Mouse (Mus musculus) urinary bladder, postnatal 4 days (tissue): ENCODE results near the gene Snx29.
"Not testable (repeated sequence)": the region's sequence is repeated elsewhere in the genome, so short reads cannot be mapped to it uniquely, and the experiment has no call there.

ENCODE experiments used
- DNase-seq, 2 experiments: peaks; one replicate each; pipeline ENCODE4 v3.0.0; 2021 to 2022; ENCODE audit warnings: low spot score in 2 of 2

Snx29 gene

DNA sequence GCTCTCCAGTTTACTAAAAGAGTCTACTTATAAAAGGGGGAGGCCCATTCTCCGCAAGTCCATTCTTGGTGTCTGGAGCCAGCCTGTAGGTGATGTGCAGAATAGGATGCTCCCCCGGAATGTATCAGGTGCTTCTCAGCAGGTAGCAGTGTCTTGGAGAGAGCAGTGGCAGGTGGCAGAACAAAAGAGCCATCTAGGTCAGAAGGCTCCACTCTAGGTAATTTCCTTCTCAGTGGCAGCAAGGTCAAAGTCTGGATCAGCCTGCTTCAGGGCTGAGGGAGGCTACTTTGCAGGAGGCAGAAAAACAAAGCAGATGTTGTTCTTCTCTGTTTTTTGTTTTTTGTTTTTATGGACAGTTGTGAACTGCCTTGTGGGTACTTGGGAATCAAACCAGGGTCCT lies 37.9 kb downstream of the Snx29 start:
- DNase-seq: not testable (repeated sequence)

- DNase-seq: no peak
Observed at GRCm38 (mm10) chr16:11365626-11366025, 42.9 kb downstream of the Snx29 start.

- DNase-seq: no peak
Observed at GRCm38 (mm10) chr16:11366851-11367250, 44.1 kb downstream of the Snx29 start.

GRCm38 (mm10) chr16:11368412-11368811 lies 45.7 kb downstream of the Snx29 start:
- no peak for DNase-seq

- DNase-seq: no peak
Observed at GRCm38 (mm10) chr16:11369162-11369561, 46.5 kb downstream of the Snx29 start.

- no peak for DNase-seq
Observed at GRCm38 (mm10) chr16:11369642-11370041, 46.9 kb downstream of the Snx29 start.

DNA sequence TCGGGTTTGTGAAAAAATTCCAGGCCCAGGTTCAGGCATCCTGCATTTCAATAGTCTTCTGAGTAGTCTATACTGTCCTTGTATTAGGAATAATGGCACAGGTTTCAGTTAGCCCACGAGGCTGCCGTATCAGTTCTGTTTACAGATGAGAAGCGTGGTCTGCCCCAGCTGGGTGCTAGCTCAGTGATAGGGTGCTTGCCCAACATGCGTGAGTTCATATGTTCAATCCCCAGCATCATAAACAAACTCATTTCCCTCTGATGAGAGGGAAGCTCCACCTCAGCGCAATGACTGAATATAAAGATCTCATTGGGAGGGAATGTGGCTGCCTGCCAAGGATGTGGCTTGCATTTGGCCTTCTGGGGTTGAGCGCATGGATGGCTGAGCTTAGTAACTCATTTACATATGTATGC lies 47.4 kb downstream of the Snx29 start:
- peak; percentile 36 to 69 for DNase-seq

- DNase-seq: no peak
Observed at GRCm38 (mm10) chr16:11379264-11379663, 56.6 kb downstream of the Snx29 start.

DNA sequence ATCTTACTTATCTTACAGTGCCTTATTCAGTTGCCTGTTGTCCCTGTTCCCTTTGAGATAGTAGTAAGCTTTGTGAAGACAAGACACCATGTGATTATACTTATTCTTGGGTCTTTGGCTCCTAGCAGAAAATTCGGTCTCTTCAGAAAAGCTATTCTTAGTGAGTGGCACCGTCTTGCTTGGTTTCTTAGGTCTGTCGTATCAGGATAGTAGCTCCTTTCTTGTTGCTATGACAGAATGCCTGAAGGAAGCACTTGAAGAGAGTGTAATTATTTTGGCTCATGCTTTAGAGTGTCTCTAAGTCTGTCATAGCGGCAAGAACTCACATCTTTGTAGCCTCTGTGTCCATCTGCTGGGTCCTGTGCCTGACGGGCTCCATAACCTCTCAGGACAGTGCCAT lies 57.3 kb downstream of the Snx29 start:
- DNase-seq: no peak

DNA sequence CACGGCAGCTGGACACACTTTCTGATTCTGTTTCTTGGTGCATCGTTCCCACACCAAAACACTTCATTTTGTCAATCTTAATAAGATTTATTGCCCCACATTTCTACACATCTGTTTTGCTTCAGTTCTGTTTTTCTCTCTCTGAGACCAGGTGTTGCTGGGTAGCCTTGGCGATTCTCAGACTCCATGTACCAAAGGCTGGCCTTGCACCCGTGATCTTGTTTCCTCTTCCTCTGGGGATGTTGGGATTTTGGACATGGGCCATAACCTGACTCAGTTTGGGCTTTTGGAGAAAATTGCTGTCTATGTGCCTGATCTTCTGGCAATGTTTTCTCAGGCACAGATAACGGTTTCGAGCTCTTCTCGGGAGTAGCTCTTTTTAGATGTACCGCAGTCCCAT lies 58.2 kb downstream of the Snx29 start:
- DNase-seq: no peak

DNA sequence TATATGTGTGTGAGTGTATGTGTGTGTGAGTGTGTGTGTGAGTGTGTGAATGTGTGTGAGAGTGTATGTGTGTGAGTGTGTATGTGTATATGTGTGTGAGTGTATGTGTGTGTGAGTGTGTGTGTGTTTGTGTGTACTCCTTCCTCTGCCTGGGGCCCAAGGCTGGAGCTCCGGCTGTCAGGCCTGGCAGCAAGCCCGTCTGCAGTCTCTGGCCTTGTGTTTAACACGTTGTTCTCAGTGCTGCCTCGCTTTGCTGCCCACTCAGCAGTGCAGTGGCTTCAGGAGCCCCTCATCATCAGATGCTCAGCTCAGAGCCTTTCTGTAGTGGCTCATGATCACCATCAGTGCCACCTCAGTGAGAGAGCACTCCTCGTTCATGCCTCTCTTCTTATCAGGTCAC lies 61.7 kb downstream of the Snx29 start:
- DNase-seq: peak in 1 of 2 experiments; percentile 30

DNA sequence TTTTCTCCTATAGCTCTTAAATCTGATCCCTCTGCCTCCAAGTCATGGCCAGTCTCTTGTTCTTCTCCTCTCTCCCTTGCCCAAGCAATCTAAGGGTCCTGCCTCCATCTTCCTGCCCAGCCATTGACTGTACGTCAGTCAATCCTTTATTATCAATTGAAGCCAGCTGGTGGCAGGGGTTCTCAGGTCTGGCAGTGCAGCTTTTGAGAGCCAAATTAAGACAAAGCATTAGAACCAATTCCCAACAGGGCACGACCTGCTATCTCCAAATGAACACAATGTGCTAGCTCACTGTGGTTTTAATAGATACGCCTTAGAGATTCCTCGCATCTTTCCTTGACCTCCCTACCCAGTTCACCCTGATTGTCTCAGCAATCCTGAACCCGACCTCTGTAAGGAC lies 62.4 kb downstream of the Snx29 start:
- no peak for DNase-seq

DNA sequence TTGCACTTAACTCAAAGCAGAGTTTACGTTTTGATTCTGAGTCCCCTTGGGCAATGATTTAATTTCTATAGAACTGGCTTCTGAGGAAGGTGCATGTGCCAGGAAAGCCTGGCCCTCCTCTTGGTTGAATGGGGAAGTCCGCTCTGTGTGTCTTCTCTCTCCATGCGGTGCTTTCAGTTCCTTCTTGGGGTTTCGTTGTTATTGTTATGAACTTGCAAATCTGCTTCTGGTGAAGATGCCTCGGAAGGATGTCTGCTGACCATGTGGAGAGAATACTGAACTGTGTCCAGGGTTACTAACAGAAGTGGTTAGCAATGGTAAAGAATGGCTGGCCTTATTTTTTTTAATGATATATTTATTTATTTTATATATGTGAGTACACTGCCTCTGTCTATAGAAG lies 63.1 kb downstream of the Snx29 start:
- no peak for DNase-seq

GRCm38 (mm10) chr16:11386221-11386620 lies 63.5 kb downstream of the Snx29 start:
- no peak for DNase-seq

DNA sequence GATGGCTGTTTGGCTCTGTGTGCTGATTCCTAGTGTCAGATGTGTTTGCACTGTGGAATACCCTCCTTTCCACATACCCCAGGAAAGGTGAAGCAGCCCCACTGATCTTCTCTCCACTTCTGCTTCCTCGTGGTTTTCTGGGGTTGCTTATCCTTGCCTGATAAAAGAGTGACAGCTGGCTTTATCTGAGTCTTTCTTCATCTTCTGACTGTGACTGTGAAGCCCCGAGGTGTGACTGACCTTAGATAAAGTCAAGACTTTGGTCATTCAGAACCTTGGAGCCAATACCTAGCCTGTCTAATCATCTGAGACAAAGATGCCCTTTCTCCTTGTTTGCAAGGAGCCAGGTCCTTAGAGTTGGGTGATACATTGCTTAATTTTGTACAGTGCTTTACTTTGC lies 65.4 kb downstream of the Snx29 start:
- DNase-seq: no peak

DNA sequence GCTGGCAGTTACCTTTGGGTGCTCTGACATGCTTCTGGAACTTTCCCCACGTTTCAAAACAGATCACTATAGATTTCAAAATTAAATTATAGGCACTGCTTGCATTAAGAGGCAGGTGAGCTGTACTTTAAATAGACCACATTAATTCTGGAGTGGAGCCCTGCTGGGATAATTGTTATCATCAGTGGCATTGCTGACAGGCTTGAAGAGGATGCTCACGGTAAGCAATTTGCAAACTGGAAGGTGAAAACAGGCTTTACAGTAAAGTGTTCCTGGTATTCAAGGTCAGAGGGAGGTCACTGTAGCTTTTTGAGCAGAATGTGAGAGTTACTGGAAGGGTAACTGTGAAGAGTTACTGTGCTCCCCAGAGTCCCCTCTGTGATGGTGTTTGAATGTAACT lies 66.6 kb downstream of the Snx29 start:
- DNase-seq: no peak

DNA sequence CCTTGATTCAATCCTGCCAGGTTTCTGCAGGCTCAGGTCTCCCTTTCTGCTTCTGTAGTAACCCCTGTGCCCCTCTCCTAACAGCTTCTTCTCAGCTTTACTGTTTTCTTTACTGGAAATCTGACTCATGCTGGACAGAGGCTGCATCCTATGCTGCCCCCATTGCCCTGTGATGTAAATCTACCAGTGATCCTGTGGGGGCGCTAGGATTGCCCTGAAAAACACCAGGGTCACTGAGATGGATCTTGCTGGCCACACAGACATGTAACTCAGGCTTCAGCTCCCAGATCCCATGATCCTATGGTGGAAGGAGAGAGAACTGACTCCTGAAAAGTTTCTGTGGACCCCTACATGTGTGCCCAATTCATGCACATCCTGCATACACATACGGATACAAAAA lies 73.9 kb downstream of the Snx29 start:
- no peak for DNase-seq

GRCm38 (mm10) chr16:11399386-11399785 lies 76.7 kb downstream of the Snx29 start:
- no peak for DNase-seq

GRCm38 (mm10) chr16:11399845-11400565 lies 77.3 kb downstream of the Snx29 start:
- no peak for DNase-seq

GRCm38 (mm10) chr16:11400936-11401335 lies 78.2 kb downstream of the Snx29 start:
- no peak for DNase-seq

DNA sequence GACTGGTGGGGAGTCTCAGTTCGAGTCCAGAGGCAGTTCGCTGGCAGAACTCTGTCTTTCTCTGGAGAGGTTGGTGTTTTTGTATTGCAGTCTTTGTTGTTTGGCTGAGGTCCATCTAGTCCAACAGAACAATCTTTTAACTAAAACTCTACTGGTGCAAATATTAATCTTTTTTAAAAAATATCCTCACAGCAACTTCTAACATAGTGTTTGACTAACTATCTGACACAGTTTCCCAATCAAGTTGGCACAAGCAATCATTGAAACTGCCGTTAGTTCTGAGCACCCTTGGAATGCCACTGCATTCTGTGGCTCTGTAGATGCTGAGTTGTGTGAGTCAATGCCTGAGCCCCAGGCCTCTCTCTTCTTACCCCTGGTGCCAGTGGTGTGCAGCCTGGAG lies 82.5 kb downstream of the Snx29 start:
- no peak for DNase-seq

DNA sequence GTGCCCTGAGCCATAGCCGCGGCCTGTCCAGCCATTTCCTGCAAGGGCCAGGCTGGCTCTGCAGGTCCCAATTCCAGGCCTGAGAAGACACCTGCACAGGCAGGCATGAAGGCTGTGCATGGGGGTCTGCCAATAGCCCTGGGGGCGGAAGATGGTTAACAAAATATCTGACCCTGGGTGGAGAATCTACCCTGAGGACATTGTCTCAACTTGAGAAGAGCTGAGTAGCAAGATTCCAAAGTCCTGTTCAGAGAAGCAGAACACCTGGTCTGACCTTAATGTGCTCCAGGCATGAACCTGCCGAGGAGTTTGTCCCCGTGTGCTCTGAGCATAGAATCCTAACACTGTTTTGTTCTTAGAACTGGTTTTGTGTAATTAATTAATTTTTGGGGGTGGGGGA lies 83.5 kb downstream of the Snx29 start:
- DNase-seq: no peak

DNA sequence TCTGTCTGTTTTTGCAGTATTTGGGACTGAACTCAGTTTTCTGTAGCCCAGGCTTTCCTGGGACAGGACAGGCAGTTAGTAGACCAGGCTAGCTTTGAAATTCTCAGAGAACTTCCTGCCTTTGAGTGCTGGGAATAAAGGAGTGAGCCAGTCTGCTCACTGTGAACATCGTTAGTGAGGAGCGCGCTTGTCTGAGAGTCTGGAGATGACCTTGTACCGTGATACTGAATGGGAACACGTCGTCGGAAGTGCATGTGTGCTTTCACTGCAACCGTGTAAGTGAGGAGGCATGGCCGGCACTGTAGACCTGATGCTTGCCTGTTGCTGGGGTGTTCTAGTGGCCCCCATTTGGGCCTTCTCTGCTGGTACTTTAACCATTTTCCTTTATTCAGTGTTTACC lies 83.9 kb downstream of the Snx29 start:
- DNase-seq: no peak

GRCm38 (mm10) chr16:11407932-11408620 lies 85.4 kb downstream of the Snx29 start:
- DNase-seq: no peak
